Mouse (Mus musculus): Measurements from ENCODE around the gene Zscan2. TPM values are rescaled to one million over a fixed set of nuclear protein-coding genes. Genes with fewer than 3 reads are reported as not detected.

The Zscan2 gene
- polyA plus RNA-seq, 1 experiment from 2014 or later, result 6.2 TPM

Other genes with a start within 250 kb of the Zscan2 start
- 18.5 and 22.4 TPM in 2 replicates for gene Crtc3, start 172.0 kb upstream of the Zscan2 start, polyA plus RNA-seq (2016; fragmentation: Nextera tagmentation; extraction: Ambion mirVana)
- 38.9 and 41.8 TPM in 2 replicates for gene Iqgap1, start 34.9 kb upstream of the Zscan2 start, polyA plus RNA-seq (2016; fragmentation: Nextera tagmentation; extraction: Ambion mirVana)
- gene Wdr73, start 40.3 kb downstream of the Zscan2 start, polyA plus RNA-seq (2016; fragmentation: Nextera tagmentation; extraction: Ambion mirVana), result 35.2 and 35.3 TPM in 2 replicates
- gene Nmb, start 44.2 kb downstream of the Zscan2 start, polyA plus RNA-seq (2016; fragmentation: Nextera tagmentation; extraction: Ambion mirVana), result 7.6 and 9.2 TPM in 2 replicates
- 199 and 203 TPM in 2 replicates for gene Sec11a, start 86.9 kb downstream of the Zscan2 start, polyA plus RNA-seq (2016; fragmentation: Nextera tagmentation; extraction: Ambion mirVana)
- gene Zfp592, start 132.8 kb downstream of the Zscan2 start, polyA plus RNA-seq (2016; fragmentation: Nextera tagmentation; extraction: Ambion mirVana), result 11.3 and 15.5 TPM in 2 replicates
- gene Alpk3, start 196.7 kb downstream of the Zscan2 start, polyA plus RNA-seq (2016; fragmentation: Nextera tagmentation; extraction: Ambion mirVana), result 1.3 and 1.5 TPM in 2 replicates

Measured in limb, embryonic 12.5 days (tissue).